Mouse (Mus musculus) regulatory T cell (primary cell): ENCODE measurements around the gene Fntb.

Source experiments
- in situ Hi-C: fragments of 300-600 bp; cut with MboI, MseI; formaldehyde crosslinking; loops from one replicate; pipeline ENCODE4 v1.15.1; 2025; ENCODE audit warnings: high pct_unique_total_duplicates

Gene Fntb

GRCm38 (mm10) chr12:76795350-76795749, 30.0 kb downstream of the Fntb start, which contains the start of gene Gpx2:
Gene Gpx2 (minus strand): TSS chr12:76795554.
- in situ Hi-C loops: no loop called here

- in situ Hi-C loops: no loop called here
These were observed 31.6 kb downstream of the Fntb start for GRCm38 (mm10) chr12:76796938-76797539.

DNA sequence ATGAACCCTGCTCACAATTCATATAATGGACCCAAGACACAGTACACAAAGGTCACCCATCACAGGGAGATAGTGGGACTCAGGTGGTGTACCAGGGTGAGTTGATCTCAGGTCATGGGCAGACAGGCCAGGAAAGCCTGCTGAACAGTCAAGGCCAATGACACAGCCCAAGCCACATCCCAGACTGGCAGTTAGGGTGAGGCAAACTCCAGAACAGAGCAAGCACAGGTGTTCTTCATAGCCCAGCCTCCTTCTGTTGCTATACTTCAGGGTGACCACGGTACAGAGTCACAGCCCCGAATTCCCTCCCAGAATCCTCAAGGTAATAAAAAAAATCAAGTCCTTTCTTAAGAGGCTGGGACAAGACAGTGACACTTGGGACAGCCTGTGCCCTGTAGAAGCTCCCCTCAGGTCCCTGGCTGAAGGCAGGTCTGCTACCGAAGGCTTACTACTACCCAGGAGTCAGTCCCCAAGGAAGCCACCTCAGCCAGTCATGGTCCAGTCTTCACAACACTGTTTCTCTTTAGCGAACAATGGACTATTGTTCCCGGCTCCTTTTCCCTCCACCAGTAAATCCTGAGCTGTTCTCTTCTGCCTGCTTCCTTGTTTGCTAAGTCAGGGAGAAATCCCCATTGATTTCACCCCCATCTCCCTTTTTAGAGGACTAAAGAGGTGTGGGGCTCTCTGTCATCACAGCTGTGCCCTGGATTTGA, 32.8 kb downstream of the Fntb start:
- in situ Hi-C loops: no loop called here

- in situ Hi-C loops: no loop called here
These were observed 37.6 kb downstream of the Fntb start for GRCm38 (mm10) chr12:76803028-76803427.

- in situ Hi-C loops: no loop called here
These were observed 38.4 kb downstream of the Fntb start for GRCm38 (mm10) chr12:76803700-76804252.

GRCm38 (mm10) chr12:76805056-76805811, 39.8 kb downstream of the Fntb start:
- in situ Hi-C loops: no loop called here

GRCm38 (mm10) chr12:76807796-76808195, 42.4 kb downstream of the Fntb start:
- in situ Hi-C loops: no loop called here

DNA sequence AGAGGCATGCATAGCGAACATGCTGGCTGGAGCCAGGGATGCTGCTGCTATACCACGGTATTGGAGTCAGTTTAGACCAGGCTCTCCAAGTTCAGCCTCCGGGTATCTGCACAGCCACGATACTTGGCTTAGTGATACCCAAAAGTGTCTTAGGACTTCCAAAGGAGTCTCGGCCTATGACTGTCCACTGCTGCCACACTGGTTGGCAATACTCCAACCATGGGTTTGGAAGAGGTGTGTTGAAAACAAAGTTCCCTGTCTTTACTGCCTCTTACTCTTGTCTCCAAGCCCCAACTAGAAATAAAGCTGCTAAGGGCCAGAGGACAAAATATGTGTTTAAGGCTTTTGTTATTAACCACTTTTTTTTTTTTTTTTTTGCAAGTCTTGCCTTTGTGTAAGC, 45.1 kb downstream of the Fntb start:
- in situ Hi-C loops: no loop called here

DNA sequence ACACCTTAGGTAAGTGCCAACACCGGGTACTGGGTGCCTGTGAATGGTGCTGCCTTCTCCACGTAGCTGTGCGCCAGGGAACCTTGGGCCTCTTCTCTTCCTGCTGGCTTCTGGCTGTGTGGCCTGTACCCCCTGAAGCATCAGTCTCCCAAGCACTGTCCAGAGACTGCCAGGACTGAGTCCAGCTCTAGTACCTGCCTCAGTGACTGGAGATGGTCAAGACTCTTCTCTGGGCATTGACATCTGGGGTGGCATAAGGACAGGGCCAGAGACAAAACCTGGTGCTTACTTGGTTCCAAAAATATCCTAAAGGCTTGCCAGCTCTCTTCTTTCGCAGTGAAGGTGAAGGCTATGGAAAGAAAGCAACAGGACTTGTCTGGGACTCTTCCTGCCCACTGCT, 45.6 kb downstream of the Fntb start:
- in situ Hi-C loops: no loop called here

- in situ Hi-C loops: no loop called here
These were observed 48.2 kb downstream of the Fntb start for GRCm38 (mm10) chr12:76813543-76813942.

DNA sequence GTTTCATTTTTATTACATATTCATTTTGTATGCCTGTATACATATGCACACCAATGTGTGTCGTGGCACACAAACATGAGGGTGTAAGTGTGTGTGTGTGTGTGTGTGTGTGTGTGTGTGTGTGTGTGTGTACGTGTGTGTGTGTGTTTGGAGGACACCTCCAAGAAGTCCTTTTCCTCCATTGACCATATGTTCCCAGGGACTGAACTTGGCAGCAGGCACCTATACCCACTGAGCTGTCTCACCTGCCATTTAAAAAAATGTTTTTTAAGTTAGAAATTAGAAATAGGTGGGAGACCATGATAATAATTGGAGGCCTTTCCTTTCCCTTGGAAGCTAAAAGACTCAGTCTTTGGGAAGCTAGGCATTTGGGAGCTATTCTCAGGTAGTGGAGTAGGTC, 48.7 kb downstream of the Fntb start:
- in situ Hi-C loops: no loop called here

DNA sequence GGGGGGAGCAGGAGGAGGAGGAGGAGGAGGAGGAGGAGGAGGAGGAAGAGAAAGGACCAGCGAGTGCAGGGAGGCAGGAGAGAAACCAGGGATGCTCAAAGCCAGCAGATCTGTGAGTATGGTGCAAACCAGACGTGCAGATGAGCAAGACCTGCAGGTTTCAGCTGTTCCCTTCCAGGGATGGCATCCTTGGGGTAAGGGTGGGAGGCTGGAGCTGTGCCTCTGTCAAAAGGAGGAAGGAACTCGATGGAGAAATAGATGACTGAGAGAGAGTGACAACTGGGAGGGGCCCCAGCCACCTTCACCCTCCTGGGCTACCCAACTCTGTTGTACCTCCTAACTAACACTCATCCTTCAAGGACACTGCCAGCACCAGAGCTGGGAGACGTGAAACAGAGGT, 51.3 kb downstream of the Fntb start:
- in situ Hi-C loops: no loop called here

- in situ Hi-C loops: no loop called here
These were observed 51.8 kb downstream of the Fntb start for GRCm38 (mm10) chr12:76817176-76817575.

DNA sequence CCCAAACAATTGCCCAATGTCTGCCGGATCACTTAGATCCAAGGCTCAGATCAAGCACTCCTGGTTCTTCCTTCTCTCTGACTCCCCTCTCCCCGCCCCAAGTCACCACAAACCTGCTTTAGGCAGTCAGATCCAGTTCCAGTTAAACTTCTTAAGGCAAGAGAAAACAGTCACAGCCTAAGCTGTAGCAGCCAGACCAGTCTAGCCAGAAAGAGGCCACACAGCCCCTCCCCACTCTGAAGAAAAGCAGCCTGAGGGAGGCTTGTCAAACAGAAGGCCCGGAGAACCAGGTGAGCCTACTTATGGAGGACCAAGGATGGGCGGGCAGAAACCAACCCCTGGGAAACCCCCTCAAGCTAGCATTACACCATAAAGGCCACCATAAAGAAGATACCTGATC, 52.7 kb downstream of the Fntb start:
- in situ Hi-C loops: no loop called here

DNA sequence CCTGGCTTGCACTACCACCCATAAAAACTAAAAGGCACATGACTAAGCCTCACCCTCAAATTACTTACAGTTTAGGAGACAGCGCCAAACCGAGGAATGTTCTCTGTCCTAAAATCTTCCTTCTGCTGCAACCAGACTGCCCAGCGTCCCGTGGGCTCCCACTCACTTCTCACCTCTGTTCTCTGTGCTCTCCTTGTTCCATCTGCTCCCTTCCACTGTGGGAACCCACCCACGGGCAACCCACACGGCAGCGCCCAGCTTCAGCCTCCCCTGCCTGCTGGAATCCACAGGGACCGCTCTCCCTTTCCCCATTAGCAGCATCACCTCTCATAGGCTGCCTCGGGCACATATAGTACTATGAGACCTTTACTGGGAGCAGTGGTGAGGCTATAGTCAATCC, 53.5 kb downstream of the Fntb start:
- in situ Hi-C loops: no loop called here

DNA sequence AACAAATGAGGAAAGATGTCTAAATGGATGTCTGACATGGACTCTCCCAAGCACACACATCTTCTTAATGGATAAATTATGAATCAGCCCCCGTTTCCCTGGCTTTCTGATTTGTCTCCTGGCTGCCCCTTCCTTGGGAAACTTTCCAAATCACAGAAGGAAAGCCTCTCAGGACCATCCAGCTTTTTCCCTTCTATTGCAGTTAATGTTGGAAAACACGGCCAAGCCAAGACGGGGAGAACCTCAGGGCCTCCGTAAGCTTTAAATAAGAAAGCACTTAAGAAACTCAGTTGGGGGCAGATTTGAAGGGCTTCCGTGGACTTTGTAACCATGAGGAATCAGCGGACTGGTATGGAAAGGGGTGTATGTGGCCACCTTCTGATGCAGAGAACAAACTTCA, 54.4 kb downstream of the Fntb start:
- in situ Hi-C loops: no loop called here

DNA sequence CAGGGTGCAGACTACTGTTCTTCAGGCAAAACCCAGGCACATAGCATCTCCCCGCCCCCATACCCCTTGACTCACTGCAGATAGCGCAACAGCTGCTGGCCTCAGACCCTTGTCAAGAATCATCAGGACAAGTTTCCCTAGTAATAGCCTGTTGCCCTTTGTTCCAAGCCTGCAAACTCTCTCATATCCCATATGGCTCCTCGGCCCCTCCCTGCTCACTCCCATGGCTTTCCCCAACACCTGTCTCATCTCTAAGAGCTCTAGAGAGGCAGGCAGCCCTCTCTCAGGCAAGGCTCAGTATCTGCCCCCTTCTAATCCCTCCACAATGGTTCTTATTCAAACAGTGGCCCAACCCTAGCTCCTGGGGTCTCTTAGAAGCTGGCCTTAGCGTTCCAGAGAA, 55.2 kb downstream of the Fntb start:
- in situ Hi-C loops: no loop called here

GRCm38 (mm10) chr12:76822002-76822650, 56.7 kb downstream of the Fntb start:
- in situ Hi-C loops: no loop called here

- in situ Hi-C loops: no loop called here
These were observed 57.3 kb downstream of the Fntb start, which contains the start of gene Rab15 for GRCm38 (mm10) chr12:76822651-76823041. Gene Rab15 (minus strand): TSS chr12:76822908.

DNA sequence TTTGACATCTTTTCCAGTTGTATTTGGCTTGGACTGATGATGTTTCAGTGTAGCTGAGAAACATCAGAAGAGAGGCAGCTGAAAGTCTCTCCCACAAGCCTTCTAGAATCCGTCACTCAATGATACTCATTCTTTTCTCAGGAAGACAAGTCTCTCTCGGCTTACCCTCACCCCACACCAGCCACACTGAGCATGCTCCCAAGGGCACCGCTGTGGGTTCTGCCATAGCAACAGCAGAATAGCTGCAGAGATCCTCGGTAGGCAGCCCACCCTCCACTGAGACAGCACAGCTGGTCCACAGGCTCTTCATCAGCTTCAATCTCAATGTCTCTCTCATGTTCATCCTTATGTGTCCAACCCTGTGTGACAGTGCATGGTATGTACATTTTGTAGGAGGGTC, 59.9 kb downstream of the Fntb start:
- in situ Hi-C loops: no loop called here

GRCm38 (mm10) chr12:76832704-76833103, 67.3 kb downstream of the Fntb start:
- in situ Hi-C loops: no loop called here
